Mouse (Mus musculus): Measurements from ENCODE around the gene Rexo5. TPM values are rescaled to one million over a fixed set of nuclear protein-coding genes. Genes with fewer than 3 reads are reported as not detected.

Rexo5 gene
- total RNA-seq (2021), result 10 to 100 TPM in 1 of 2 experiments, 1 to 10 TPM in 1; 7.0 to 12.8 TPM
- long read RNA-seq, experiment 1, partial matches to known transcripts, result 1 of 3 reads
- long read RNA-seq, experiment 1, other reads (novel, unspliced or antisense), result 2 of 3 reads
- long read RNA-seq, experiment 2, partial matches to known transcripts, result 0 of 5 reads
- long read RNA-seq, experiment 2, other reads (novel, unspliced or antisense), result 5 of 5 reads

DNA sequence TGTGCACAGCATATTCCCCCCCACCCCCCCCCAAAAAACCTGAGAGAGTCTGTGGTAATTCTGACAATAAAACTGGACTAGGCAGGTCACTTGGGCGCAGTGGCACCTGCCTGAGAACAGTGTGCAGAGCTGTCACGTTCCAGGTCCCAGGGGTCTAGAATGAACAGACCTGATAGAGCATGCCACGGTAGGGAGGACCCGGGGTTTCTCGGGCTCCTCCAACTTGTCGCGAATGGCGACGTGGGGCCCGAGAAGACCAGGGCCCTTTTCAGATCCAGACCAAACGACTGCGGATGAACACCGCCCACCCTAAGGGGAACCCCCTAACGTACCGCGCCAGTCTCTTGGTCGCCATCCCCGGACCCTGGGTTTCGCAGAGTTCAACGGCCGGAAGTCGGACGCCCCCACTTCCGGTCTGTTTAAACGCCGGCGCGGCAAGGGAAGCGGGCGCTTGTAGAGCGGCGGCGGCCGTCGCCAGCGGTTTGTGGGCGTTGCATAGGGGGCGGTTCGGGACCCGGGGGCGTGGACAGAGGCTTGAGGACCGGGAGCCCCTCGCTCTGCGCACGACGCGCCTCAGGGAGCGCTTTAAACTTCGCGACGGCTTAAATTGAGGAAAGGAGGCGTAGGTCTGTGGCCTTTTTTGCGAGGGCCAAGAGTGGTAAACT lies at the start of gene Rexo5, which contains the start of gene Eri2:
Rexo5 (plus strand) TSS at position 421 of the 665 bp plus-strand sequence.
Eri2 (minus strand) TSS at position 473 of the 665 bp plus-strand sequence.
- DNase-seq, result peak; percentile 94

DNA sequence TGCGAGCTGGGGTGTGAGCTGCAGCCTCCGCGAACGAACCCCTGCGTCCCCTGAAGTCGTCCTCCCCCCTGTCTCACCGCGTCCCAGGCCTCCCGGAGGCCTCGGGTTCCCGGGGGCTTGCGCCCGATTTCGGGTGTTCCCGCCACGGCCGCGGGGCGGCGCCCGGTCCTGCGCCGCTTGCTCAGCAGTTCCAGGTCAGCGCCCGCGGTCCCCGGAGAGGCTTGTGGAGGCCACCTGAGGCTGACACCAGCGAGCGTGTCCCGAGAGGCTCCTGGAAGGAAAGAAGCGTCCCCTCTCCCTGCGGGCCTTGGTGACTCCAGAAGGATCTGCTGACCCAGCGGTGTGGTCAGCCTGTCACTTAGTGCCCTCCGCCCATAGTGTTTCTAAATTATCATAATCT lies 49.5 kb upstream of the Rexo5 start:
- peak; percentile 49 for DNase-seq

DNA sequence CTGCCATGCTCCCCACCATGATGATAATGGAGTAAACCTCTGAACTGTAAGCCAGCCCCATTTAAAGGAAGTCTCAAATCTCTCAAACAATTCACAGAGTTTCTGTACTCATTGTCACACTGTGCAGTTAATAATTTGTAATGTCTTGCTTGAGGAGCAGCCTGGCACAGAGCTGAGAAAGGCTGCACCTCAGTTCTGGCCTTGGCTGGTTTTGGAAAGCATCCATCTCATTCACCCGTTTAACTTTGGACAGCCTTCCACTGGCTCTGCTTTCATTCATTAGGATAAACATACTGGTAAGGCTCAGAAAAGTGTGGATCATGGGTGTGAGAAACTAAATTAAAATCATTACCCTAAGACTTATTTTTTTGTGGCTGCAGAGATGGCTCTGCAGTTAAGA lies 47.9 kb upstream of the Rexo5 start:
- DNase-seq, result peak; percentile 36

DNA sequence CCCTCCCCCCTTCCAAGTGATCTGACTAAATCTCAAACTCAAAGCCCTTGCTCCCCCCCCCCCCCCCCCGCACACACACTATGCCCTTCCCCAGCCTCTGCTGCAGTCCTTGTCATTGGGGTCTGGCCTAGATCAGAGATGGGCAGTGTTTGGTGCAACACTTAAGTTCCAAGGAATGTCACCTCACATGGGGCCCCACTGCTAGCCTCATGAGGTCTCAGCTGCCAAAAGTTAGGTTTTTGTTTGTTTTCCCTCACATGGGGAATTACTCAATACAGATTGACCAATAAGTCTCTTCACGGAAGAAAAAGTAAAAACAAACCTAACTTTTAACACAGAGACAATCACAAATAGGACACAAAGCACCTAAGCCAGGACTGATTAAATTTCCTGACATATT lies 45.0 kb upstream of the Rexo5 start:
- DNase-seq, result no peak

- peak; percentile 43 for DNase-seq
Observed at GRCm38 (mm10) chr7:119749942-119750341, 43.9 kb upstream of the Rexo5 start.

DNA sequence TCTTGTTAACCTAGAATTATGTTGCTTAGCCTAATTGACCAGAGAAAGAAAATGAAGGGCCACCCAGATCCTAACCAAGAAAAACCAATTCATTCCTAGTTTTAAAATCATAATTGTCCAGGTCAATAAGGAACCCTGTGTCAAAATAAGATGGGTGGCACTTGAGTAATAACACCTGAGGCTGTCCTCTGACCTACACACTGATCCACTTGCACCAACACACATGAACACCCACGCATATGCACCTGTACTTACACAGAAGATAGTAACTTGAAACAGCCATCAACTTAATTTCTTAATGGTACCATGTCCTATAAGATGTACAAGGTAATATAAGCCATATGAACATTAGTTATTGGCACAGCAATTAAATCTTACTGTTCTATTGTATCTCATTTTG lies 40.1 kb upstream of the Rexo5 start:
- no peak for DNase-seq

DNA sequence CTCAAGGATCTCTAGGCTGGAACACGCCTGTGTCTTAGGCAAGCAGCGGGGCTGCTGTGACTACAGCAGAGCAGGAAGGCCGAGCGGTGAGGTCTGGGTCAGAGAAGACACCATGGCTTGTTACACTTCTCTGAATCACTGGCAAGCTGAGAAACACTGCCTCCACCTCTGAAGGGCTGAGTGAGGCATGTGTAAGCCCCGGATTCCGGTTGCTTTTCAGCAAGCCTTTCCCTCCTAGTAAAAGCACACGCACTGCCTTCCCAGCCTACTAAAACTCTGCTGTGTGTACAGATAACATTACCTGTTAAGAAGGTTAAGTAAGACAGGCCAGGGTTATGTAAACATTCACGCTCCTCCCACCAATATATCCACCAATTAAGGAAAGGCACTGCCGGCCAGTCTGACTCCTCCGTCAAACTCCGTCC lies 33.3 kb upstream of the Rexo5 start, which contains the start of gene Acsm3:
Acsm3 (plus strand) TSS at position 397 of the 425 bp plus-strand sequence.
- DNase-seq, result peak; percentile 37

DNA sequence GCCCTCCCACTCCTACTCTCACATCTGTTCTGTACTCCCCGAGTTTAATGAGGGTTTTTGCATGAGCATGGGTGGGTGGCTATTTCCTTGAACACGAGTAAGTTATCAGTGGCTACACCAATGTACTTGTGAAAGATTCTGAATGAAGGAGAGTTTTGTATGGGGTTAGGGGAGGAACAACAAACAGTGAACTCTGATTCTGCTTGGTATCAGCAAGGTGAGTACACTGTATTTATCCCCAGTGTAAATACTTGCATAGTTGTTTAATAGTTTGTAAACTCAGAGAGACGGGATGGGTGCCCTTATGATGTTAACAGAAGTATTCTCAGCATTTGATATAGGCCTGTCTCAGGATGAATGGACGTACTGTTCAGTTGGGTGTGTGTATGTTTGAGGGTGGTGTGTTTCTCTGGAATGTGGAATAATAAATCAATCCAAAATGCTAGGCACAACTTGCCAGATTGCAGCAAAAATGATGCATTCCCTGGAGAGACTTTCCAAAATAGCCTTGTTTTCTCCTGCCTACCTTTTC lies 31.6 kb upstream of the Rexo5 start:
- DNase-seq, result no peak

GRCm38 (mm10) chr7:119764377-119764776 lies 29.4 kb upstream of the Rexo5 start:
- no peak for DNase-seq

- DNase-seq, result no peak
Observed at GRCm38 (mm10) chr7:119766996-119767395, 26.8 kb upstream of the Rexo5 start.

DNA sequence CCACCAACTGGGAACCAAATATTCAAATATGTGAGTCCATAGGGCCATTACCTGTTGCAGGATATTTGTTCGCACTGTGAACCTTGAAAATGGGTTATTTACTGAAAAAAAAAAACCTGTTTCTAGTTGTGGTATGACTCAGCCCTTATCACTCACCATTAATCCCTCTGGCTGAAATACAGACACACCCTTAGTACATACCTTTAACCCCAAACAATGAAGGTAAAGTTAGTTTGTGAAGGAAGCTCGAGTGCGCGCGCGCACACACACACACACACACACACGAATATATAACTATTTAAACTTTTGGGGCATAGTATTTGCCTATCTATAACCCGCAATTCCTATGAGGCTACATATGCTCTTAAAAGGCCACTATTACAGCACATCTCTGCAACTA lies 23.9 kb upstream of the Rexo5 start:
- DNase-seq, result no peak

GRCm38 (mm10) chr7:119783453-119783852 lies 10.4 kb upstream of the Rexo5 start:
- DNase-seq, result peak; percentile 57

GRCm38 (mm10) chr7:119784908-119785307 lies 8.9 kb upstream of the Rexo5 start:
- DNase-seq, result no peak

- DNase-seq, result no peak
Observed at GRCm38 (mm10) chr7:119789024-119789423, 4.8 kb upstream of the Rexo5 start.

DNA sequence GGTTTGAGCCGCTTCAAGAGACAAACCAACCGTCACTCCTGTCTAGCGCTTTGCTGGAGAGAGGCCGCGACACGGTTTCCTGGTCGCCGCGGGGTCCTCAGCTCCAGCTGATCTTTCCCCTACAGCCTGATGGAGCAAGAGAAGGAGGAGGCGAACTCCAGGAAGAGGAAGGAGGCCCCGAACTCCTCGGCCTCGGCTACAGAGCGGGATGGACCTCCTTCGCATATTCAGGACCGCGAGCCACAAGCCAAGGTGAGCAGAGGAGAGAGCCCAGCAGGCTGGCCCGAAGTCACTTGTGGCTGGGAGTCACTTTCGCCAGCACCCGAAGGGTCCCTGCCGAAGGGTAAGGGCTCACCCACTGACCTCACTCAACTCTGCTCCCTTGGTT lies 439 bp downstream of the Rexo5 start:
- DNase-seq, result no peak

- DNase-seq, result no peak
Observed at GRCm38 (mm10) chr7:119795311-119795710, 1.5 kb downstream of the Rexo5 start.

GRCm38 (mm10) chr7:119800488-119800887 lies 6.7 kb downstream of the Rexo5 start:
- DNase-seq, result no peak

GRCm38 (mm10) chr7:119800991-119801390 lies 7.2 kb downstream of the Rexo5 start:
- no peak for DNase-seq

- DNase-seq, result no peak
Observed at GRCm38 (mm10) chr7:119807396-119807795, 13.6 kb downstream of the Rexo5 start.

GRCm38 (mm10) chr7:119808723-119809122 lies 14.9 kb downstream of the Rexo5 start:
- no peak for DNase-seq

DNA sequence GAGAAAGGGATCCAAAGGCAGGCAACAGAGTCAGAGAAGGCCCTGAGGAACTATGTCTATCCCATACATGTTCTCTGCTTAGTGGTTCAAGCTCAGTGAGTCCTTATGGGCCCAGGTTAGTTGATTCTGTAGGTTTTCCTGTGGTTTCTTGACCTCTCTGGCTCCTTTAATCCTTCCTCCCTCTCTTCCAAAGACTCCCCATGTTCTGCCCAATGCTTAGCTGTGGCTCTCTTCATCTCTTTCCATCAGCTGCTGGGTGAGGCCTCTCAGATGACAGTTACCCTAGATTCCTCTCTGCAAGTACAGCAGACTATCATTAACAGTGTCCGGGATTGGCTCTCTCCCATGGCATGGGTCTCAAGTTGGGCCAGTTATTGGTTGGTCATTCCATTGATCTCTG lies 41.6 kb downstream of the Rexo5 start:
- no peak for DNase-seq

DNA sequence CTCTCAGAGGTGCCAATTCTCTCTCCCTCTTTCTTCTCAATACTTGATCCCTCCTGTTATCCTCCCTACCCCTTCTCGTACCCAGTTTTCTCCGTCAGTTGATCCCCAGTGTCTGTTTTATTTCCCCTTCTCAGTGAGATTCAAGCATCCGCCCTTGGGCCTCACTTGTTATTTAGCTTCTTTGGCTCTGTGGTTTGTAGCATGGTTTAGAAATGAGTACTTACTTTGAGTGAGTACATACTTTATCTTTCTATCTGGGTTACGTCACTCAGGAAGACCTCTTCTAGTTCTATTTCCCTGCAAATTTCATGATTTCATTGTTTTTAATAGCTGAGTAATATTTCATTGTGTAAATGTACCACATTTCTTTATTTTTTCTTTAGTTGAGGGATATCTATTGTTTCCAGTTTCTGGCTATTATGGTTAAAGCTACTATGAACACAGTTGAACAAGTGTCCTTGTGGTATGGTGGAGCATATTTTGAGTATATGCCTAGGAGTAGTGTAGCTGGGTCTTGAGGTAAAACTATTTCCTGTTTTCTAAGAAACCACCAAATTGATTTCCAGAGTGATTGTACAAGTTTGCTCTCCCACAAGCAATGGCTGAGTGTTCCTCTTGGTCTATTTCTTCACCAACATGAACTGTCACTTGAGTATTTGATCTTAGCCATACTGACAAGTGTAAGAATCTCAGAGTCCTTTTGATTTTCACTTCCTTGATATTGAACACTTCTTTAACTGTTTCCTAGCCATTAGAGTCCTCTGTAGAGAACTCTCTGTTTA lies 42.4 kb downstream of the Rexo5 start:
- no peak for DNase-seq
